Comparison of ENCODE assay signal across 32 mouse cellular contexts in genomic region chr3:133436279-133436860, GRCm38 (mm10).
DNase-seq lines count a peak whose midpoint lies in the region; ATAC-seq and TF ChIP-seq lines count a peak whose summit lies in the region.
"Had no signal": no experiment of that assay in that cellular context is flagged by ENCODE, and none has a peak within 500 bp of the region (broad histone marks: within the 10 kb centered on the region; RNA-seq: fewer than 3 reads in every experiment).

No protein-coding gene starts in this region.

- no peak for TF ChIP-seq CTCF in bone marrow, adult 2 months (IDR thresholded peaks at IDR 0.05; ENCODE audit: control insufficient read depth, insufficient read depth, low read length)
- no peak for TF ChIP-seq CTCF in left cerebral cortex, adult 2 months (IDR thresholded peaks at IDR 0.05)

- intact Hi-C loops in left cerebral cortex, adult 2 months (cut with DNase I), result no loop called here

- H3K4me1 ChIP-seq in bone marrow, adult 2 months (ENCODE audit: control insufficient read depth, insufficient read depth, low read length), result peaks cover 3% of the 10 kb centered on the region; the same call in 1 of the 2 replicates
- H3K4me1 ChIP-seq: embryonic facial prominence, embryonic 10.5 days; embryonic facial prominence, embryonic 15.5 days; forebrain, embryonic 13.5 days; hindbrain, embryonic 13.5 days; limb, embryonic 10.5 days; limb, embryonic 15.5 days; lung, embryonic 15.5 days; midbrain, embryonic 10.5 days; midbrain, embryonic 15.5 days; neural tube, embryonic 15.5 days; stomach, embryonic 15.5 days had no signal

- H3K4me3 ChIP-seq in bone marrow, adult 2 months (replicated peaks; ENCODE audit: control insufficient read depth, low read depth, low read length), result no peak overlapping the region
- H3K4me3 ChIP-seq in left cerebral cortex, adult 2 months, result no peak overlapping the region
- H3K4me3 ChIP-seq: embryonic facial prominence, embryonic 10.5 days; embryonic facial prominence, embryonic 15.5 days; forebrain, embryonic 13.5 days; hindbrain, embryonic 13.5 days; layer of hippocampus, adult 2 months; limb, embryonic 10.5 days; limb, embryonic 15.5 days; lung, embryonic 15.5 days; midbrain, embryonic 10.5 days; midbrain, embryonic 15.5 days; neural tube, embryonic 15.5 days; stomach, embryonic 15.5 days had no signal

- peak; percentile 5 to 18 for DNase-seq in kidney, postnatal 36 days
- no peak for DNase-seq in kidney, adult 11 months
- no peak for DNase-seq in left cerebral cortex, adult 2 months (ENCODE audit: extremely low spot score in 1 of 2, low spot score in 2 of 2)
- DNase-seq: adrenal gland, postnatal 25 days; B cell, adult 2 months; cerebellum, adult 18-20 months; cerebellum, postnatal 10 days; gastrocnemius, postnatal 25 days; heart, adult 18-20 months; heart, postnatal 36 days; kidney, postnatal 14 days; right cerebral cortex, postnatal 25 days; thymus, postnatal 14 days had no signal

- no peak for TF ChIP-seq POLR2A in bone marrow, adult 2 months (IDR thresholded peaks at IDR 0.05; ENCODE audit: borderline replicate concordance, control insufficient read depth, low read depth, low read length)

- 47% methylated on average over 4 of the region's 4 CpGs for whole genome bisulfite sequencing in bone marrow, adult 2 months

- peak overlapping the region; percentile 32; the same call in 1 of the 2 replicates for H3K27ac ChIP-seq in bone marrow, adult 2 months (ENCODE audit: control insufficient read depth, insufficient read depth, low read depth, low read length, poor library complexity)
- H3K27ac ChIP-seq in left cerebral cortex, adult 2 months, result no peak overlapping the region
- H3K27ac ChIP-seq: embryonic facial prominence, embryonic 10.5 days; embryonic facial prominence, embryonic 15.5 days; forebrain, embryonic 13.5 days; hindbrain, embryonic 13.5 days; layer of hippocampus, adult 2 months; limb, embryonic 10.5 days; limb, embryonic 15.5 days; liver, embryonic 14.5 days; lung, embryonic 15.5 days; macrophage; midbrain, embryonic 10.5 days; midbrain, embryonic 15.5 days; neural tube, embryonic 15.5 days; stomach, embryonic 15.5 days had no signal

- ATAC-seq in CD4-positive, CD25-positive, alpha-beta regulatory T cell, adult 4 months, result peak; percentile 10
- ATAC-seq in megakaryocyte, adult 5-6 weeks (ENCODE audit: poor library complexity, severe bottlenecking), result peak; percentile 92
- no peak for ATAC-seq in erythroblast, adult 5-6 weeks (replicated peaks; ENCODE audit: low FRiP score, poor library complexity, severe bottlenecking)
- ATAC-seq: forebrain, embryonic 13.5 days; intestine, postnatal 0 days; midbrain, embryonic 15.5 days had no signal

Comparison
In these comparisons a context has a peak if more than half of its experiments do, and no peak if none do; other contexts are left out.
1. DNase-seq: peak in kidney, postnatal 36 days (2 of 2); none in kidney, adult 11 months (single experiment) and left cerebral cortex, adult 2 months (0 of 2).